Mouse (Mus musculus) forebrain, embryonic 16.5 days (tissue): Measurements from ENCODE around the gene Iffo2. TPM values are rescaled to one million over a fixed set of nuclear protein-coding genes. Genes with fewer than 3 reads are reported as not detected.

Experiments
- ATAC-seq: fragments of 200-750 bp; cut with Nextera tagmentation; 2 replicates; pipeline ENCODE4 v1.8.0; 2017; ENCODE audit warnings: mild to moderate bottlenecking, moderate library complexity
- H3K27ac ChIP-seq: fragments of 300-500 bp; sonication (generic); 2 replicates; pipeline ENCODE4 v1.5.1; 2014; ENCODE audit warnings: low read length, control low read depth
- H3K27me3 ChIP-seq: fragments of 300-500 bp; sonication (generic); replicated peaks from 2 replicates; pipeline ENCODE4 v1.6.1; 2014; ENCODE audit warnings: low read length; ENCODE audit not compliant: control insufficient read depth, insufficient read depth
- H3K36me3 ChIP-seq: fragments of 300-500 bp; sonication (generic); 2 replicates; pipeline ENCODE4 v1.6.1; 2014; ENCODE audit not compliant: control insufficient read depth, insufficient read depth
- H3K4me1 ChIP-seq: fragments of 300-500 bp; sonication (generic); replicated peaks from 2 replicates; pipeline ENCODE4 v1.6.1; 2014; ENCODE audit warnings: low read length; ENCODE audit not compliant: control insufficient read depth, insufficient read depth
- H3K4me2 ChIP-seq: fragments of 300-500 bp; sonication (generic); 2 replicates; pipeline ENCODE4 v1.6.1; 2014; ENCODE audit warnings: mild to moderate bottlenecking, low read length, control low read depth
- H3K4me3 ChIP-seq: fragments of 300-500 bp; sonication (generic); replicated peaks from 2 replicates; pipeline ENCODE4 v1.5.1; 2014; ENCODE audit warnings: mild to moderate bottlenecking, low read length, control low read depth
- H3K9ac ChIP-seq: fragments of 300-500 bp; sonication (generic); replicated peaks from 2 replicates; pipeline ENCODE4 v1.6.1; 2014; ENCODE audit warnings: low read depth, low read length, control low read depth
- H3K9me3 ChIP-seq: fragments of 300-500 bp; sonication (generic); 2 replicates; pipeline ENCODE4 v1.6.1; 2016; ENCODE audit warnings: low read length; ENCODE audit not compliant: control insufficient read depth
- WGBS: fragments of 180-500 bp; shearing (Covaris S2); extraction: QIAGEN DNeasy Blood & Tissue Kit; methylation state at CpG from one replicate; pipeline ENCODE4 v1.1.7; 2014; 5-methylcytosine and 5-hydroxymethylcytosine counted together
- polyA plus RNA-seq: library from polyadenylated mRNA; unstranded; fragments of >200 nt; fragmentation: Nextera tagmentation; extraction: Ambion mirVana; gene quantifications from 2 replicates; pipeline ENCODE4 v1.2.1, GENCODE M21; 2015

Iffo2 gene
- polyA plus RNA-seq, 1 experiment from 2014 or later: 4.8 TPM

GRCm38 (mm10) chr4:139594062-139594461, 63.7 kb downstream of the Iffo2 start:
- no peak overlapping the region for H3K4me2 ChIP-seq
- no peak overlapping the region for H3K9ac ChIP-seq
- no peaks in the 10 kb centered on the region for H3K9me3 ChIP-seq
- H3K4me3 ChIP-seq: no peak overlapping the region
- no peaks in the 10 kb centered on the region for H3K36me3 ChIP-seq
- no peak overlapping the region for H3K27ac ChIP-seq
- no peak for ATAC-seq
- WGBS: 33% methylated on average over 3 of the region's 3 CpGs
- H3K4me1 ChIP-seq: peaks cover 32% of the 10 kb centered on the region
- no peaks in the 10 kb centered on the region for H3K27me3 ChIP-seq

DNA sequence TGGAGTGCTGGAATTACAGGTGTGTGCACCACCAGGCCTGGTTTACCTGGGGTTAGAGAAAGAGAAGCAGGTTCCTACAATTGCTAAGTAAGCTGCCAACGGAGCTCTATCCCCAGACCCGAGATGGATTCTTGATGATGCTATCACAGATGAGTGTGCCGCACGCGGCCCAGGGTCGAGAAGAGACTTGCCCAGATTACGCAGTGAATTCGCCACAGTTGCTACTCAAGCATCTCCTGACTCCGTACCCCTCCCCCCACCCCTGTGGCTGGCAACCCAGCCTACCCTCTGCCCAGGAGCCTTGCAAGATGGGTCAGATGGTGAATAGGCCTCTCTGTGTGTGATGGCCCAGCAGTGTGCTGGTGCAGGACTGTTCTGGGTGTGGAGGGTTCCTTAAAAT, 66.4 kb downstream of the Iffo2 start:
- ATAC-seq: peak; percentile 29; the same call in 1 of the 2 replicates
- Histone ChIP-seq H3K4me1 (peaks cover 32% of the 10 kb centered on the region), H3K4me3 (no peak overlapping the region), H3K27me3 (no peaks in the 10 kb centered on the region), H3K27ac (no peak overlapping the region), H3K9ac (no peak overlapping the region), H3K36me3 (no peaks in the 10 kb centered on the region), H3K4me2 (no peak overlapping the region), H3K9me3 (no peaks in the 10 kb centered on the region)
- 33% methylated on average over 9 of the region's 9 CpGs for WGBS

DNA sequence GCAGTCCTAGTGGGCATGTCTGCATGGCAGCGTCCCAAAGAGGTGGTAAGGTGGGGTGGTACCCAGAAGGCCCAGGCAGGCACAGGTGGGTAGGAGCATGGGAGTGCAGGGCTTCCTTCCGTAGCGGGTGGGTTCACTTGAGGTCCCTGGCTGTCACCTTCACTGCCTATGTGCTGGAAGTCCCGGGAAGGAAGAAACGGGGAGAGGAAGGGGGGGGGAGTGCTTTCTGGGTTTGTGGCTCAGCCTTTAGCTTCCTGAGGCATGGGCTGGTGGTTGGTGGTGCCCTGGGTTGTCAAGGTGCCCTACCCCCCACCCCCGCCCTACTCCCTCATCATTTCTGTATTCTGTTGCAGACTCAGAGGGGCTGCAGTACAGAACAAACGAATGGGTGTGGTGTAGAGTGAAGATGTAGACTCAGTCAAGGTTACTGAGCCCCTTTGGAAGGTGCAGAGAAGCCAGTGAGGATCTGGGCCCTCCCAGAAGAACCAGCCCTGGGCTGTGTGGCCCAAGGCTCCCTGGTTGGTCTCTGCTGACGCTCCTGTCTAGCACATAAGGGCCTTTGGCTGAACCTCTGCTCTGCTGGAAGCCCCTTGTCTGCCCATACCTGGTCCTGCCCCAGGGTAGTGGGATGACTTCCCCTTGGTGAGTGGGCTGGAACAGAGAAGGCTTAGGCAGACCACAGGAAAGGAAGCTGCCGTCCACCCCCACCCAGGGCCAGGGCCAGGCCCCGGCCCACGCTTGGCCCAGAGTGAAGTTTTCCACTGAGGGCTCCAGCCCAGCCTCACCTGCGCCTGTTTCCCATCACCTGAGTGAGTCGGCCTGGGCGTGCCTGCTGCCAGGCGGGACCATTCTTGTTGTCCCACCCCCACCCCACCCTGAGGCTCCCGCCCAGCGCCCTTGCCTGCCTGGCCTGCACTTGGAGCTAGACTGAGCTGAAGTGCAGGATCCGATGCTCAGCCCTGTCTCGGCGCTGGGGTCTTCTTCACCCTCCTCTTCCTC, 67.2 kb downstream of the Iffo2 start:
- Histone ChIP-seq H3K4me2 (no peak overlapping the region), H3K4me3 (no peak overlapping the region), H3K36me3 (no peaks in the 10 kb centered on the region), H3K27ac (no peak overlapping the region), H3K27me3 (no peaks in the 10 kb centered on the region), H3K4me1 (peaks cover 32% of the 10 kb centered on the region), H3K9me3 (no peaks in the 10 kb centered on the region), H3K9ac (no peak overlapping the region)
- ATAC-seq: peak; percentile 19; the same call in 1 of the 2 replicates
- 66% methylated on average over 20 of the region's 20 CpGs for WGBS

DNA sequence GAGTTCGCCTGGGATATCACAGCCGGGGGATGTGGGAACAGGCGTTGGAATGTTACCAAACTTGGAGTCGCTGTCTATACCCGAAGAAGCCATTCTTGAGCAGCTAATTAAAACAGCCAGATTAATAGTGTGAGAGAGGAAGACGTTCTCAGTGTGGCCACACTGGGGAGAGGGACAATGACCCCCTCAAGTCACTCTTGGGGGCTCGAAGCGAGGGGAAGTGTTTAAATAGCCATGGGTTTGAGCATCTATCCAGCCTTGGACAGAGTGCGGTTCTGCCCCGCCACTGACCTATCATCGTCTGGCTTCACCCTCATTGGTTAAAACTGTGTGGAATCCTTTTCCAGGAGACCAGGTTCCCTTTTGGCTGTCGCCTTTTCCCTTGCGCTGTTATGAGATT, 68.0 kb downstream of the Iffo2 start:
- H3K27ac ChIP-seq: peak overlapping the region; percentile 10; the same call in 1 of the 2 replicates
- ATAC-seq: no peak
- no peaks in the 10 kb centered on the region for H3K27me3 ChIP-seq
- no peaks in the 10 kb centered on the region for H3K9me3 ChIP-seq
- H3K36me3 ChIP-seq: no peaks in the 10 kb centered on the region
- H3K4me2 ChIP-seq: no peak overlapping the region
- H3K4me3 ChIP-seq: no peak overlapping the region
- no peak overlapping the region for H3K9ac ChIP-seq
- WGBS: 26% methylated on average over 13 of the region's 13 CpGs
- H3K4me1 ChIP-seq: peaks cover 32% of the 10 kb centered on the region

- no peak overlapping the region for H3K4me3 ChIP-seq
- 2% methylated on average over 12 of the region's 12 CpGs for WGBS
- peaks cover 32% of the 10 kb centered on the region for H3K4me1 ChIP-seq
- H3K27ac ChIP-seq: peak overlapping the region; percentile 2; the same call in 1 of the 2 replicates
- no peaks in the 10 kb centered on the region for H3K36me3 ChIP-seq
- peak overlapping the region; percentile 30 for H3K4me2 ChIP-seq
- no peaks in the 10 kb centered on the region for H3K9me3 ChIP-seq
- H3K27me3 ChIP-seq: no peaks in the 10 kb centered on the region
- peak overlapping the region; percentile 38 for H3K9ac ChIP-seq
- ATAC-seq: peak; percentile 24; the same call in 1 of the 2 replicates
Measured at GRCm38 (mm10) chr4:139598950-139599518, 68.7 kb downstream of the Iffo2 start.

GRCm38 (mm10) chr4:139601519-139602356, 71.4 kb downstream of the Iffo2 start:
- WGBS: 77% methylated on average over 7 of the region's 7 CpGs

DNA sequence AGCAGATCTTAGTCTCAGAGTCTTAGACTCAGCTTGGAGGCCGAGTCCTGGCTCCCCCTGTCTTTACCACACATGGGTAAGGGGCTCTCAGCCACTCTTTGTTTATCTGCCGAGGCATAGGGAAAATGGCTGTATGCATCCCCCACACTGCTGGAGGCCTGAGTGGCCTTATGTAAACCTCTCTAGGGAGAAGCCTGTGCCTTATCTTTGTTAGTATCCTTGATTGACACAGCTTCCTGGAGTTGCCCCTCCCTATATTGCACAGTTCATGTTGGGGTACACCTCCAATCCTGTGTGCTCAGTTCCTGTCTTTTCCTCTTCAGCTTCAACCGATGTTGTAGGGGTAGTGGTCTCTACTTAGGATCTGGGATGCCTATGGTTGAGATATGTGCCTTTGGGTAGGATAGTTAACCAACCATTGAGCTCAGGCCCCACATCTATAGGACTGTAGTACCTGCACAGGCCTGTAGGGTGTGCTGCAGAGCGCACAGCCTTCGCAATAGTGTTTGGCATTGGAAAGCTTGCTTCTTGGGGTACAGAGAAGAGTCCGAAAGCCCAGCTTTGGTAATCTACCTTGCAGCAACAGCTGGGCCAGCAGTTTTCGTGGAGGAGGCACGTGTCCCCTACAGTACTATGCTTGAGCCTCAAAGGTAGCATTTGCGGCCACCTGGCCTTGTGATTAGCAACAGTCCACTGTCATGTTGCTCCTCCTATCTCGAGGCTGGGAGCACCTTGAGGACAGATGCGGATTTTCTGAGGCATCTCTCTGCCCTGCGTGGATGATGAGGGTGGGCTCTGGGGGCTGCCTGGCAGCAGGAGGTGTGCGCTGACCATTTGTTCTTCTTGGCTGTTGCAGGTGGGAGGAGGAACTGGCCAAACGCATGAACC, 72.3 kb downstream of the Iffo2 start, which contains the start of gene Gm21969:
Gene Gm21969, plus strand, starts transcription at position 830 of the 888 bp plus-strand sequence.
- 51% methylated on average over 14 of the region's 14 CpGs for WGBS
- Histone ChIP-seq H3K4me1 (peaks cover 15% of the 10 kb centered on the region), H3K9ac (0 out of 2 replicates have a peak within 1 kb of the TSS, but pooled peaks have one; percentile 10), H3K27me3 (no peaks in the 10 kb centered on the region), H3K4me3 (no peak within 1 kb of the TSS), H3K36me3 (no peaks in the 10 kb centered on the region), H3K27ac (no peak within 1 kb of the TSS), H3K9me3 (no peaks in the 10 kb centered on the region), H3K4me2 (no peak within 1 kb of the TSS)
- ATAC-seq: no peak

More at GRCm38 (mm10) chr4:139601519-139602356, 71.4 kb downstream of the Iffo2 start:
- Histone ChIP-seq H3K4me1 (peaks cover 23% of the 10 kb centered on the region), H3K9me3 (no peaks in the 10 kb centered on the region), H3K27ac (no peak overlapping the region), H3K4me2 (no peak overlapping the region), H3K9ac (0 out of 2 replicates have a peak overlapping the region, but pooled peaks have one; percentile 10), H3K4me3 (no peak overlapping the region), H3K36me3 (no peaks in the 10 kb centered on the region), H3K27me3 (no peaks in the 10 kb centered on the region)
- no peak for ATAC-seq

DNA sequence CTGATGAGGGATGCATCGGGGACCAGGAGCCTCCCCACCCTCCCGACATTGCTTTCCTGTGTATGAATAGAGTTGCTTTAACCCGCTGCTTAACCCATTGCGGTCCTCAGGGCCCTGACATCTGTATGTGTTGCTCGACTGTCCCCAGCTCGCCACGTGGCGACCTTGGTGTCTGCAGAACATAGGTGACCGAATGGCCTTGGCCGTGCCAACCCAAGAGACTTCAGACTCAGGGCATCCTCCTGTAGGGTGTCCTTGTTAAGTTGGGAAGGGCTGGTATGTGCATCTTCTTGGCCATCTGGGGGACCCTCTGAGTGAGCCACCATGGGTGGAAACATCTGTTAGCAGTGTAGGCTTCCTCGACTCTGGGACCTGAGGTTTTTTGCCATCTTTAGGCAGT, 74.9 kb downstream of the Iffo2 start:
- H3K36me3 ChIP-seq: no peaks in the 10 kb centered on the region
- no peaks in the 10 kb centered on the region for H3K4me1 ChIP-seq
- H3K9me3 ChIP-seq: no peaks in the 10 kb centered on the region
- ATAC-seq: no peak
- H3K4me2 ChIP-seq: no peak overlapping the region
- no peak overlapping the region for H3K27ac ChIP-seq
- 89% methylated on average over 11 of the region's 11 CpGs for WGBS
- H3K27me3 ChIP-seq: no peaks in the 10 kb centered on the region
- no peak overlapping the region for H3K4me3 ChIP-seq
- H3K9ac ChIP-seq: no peak overlapping the region
